Mouse (Mus musculus) limb, embryonic 11.5 days (tissue): ENCODE measurements around the gene Higd1a. TPM values are rescaled to one million over a fixed set of nuclear protein-coding genes. Genes with fewer than 3 reads are reported as not detected.
A peak's percentile ranks its signal among the peaks of the same experiment; 100 is the strongest.

Experiments
- ATAC-seq: fragments of 200-750 bp; cut with Nextera tagmentation; 2 replicates; pipeline ENCODE4 v1.8.0; 2017; ENCODE audit warnings: low read depth; ENCODE audit not compliant: insufficient number of reproducible peaks, low FRiP score, low TSS enrichment
- DNase-seq: peaks from one replicate; pipeline ENCODE4 v3.0.0-alpha.2; 2015; ENCODE audit warnings: low spot score
- H3K27ac ChIP-seq: fragments of 300-500 bp; sonication (generic); replicated peaks from 2 replicates; pipeline ENCODE4 v1.5.1; 2014; ENCODE audit warnings: low read depth, mild to moderate bottlenecking, low read length
- H3K27me3 ChIP-seq: fragments of 300-500 bp; sonication (generic); 2 replicates; pipeline ENCODE4 v1.6.1; 2014; ENCODE audit warnings: mild to moderate bottlenecking, low read length, mixed read lengths; ENCODE audit not compliant: control insufficient read depth, insufficient read depth
- H3K36me3 ChIP-seq: fragments of 300-500 bp; sonication (generic); 2 replicates; pipeline ENCODE4 v1.6.1; 2014; ENCODE audit warnings: mild to moderate bottlenecking, low read length, moderate library complexity, mixed read lengths; ENCODE audit not compliant: control insufficient read depth, insufficient read depth
- H3K4me1 ChIP-seq: fragments of 300-500 bp; sonication (generic); 2 replicates; pipeline ENCODE4 v1.6.1; 2014; ENCODE audit warnings: low read length, mixed read lengths; ENCODE audit not compliant: control insufficient read depth, insufficient read depth
- H3K4me2 ChIP-seq: fragments of 300-500 bp; sonication (generic); 2 replicates; pipeline ENCODE4 v1.6.1; 2014; ENCODE audit warnings: low read depth, mild to moderate bottlenecking, moderate library complexity; ENCODE audit not compliant: severe bottlenecking
- H3K4me3 ChIP-seq: fragments of 300-500 bp; sonication (generic); 2 replicates; pipeline ENCODE4 v1.5.1; 2014; ENCODE audit warnings: low read depth, low read length
- H3K9ac ChIP-seq: fragments of 300-500 bp; sonication (generic); 2 replicates; pipeline ENCODE4 v1.6.1; 2014; ENCODE audit warnings: mild to moderate bottlenecking, low read length
- H3K9me3 ChIP-seq: fragments of 300-500 bp; sonication (generic); 2 replicates; pipeline ENCODE4 v1.6.1; 2016; ENCODE audit warnings: low read length; ENCODE audit not compliant: control insufficient read depth
- WGBS: fragments of 180-500 bp; shearing (Covaris S2); extraction: QIAGEN DNeasy Blood & Tissue Kit; methylation state at CpG from one replicate; pipeline ENCODE4 v1.1.7; 2014; 5-methylcytosine and 5-hydroxymethylcytosine counted together
- polyA plus RNA-seq: library from polyadenylated mRNA; unstranded; fragments of >200 nt; fragmentation: Nextera tagmentation; extraction: Ambion mirVana; gene quantifications from 2 replicates; pipeline ENCODE4 v1.2.1, GENCODE M21; 2014

Gene Higd1a
- polyA plus RNA-seq, 1 experiment from 2014 or later = 149 TPM

DNA sequence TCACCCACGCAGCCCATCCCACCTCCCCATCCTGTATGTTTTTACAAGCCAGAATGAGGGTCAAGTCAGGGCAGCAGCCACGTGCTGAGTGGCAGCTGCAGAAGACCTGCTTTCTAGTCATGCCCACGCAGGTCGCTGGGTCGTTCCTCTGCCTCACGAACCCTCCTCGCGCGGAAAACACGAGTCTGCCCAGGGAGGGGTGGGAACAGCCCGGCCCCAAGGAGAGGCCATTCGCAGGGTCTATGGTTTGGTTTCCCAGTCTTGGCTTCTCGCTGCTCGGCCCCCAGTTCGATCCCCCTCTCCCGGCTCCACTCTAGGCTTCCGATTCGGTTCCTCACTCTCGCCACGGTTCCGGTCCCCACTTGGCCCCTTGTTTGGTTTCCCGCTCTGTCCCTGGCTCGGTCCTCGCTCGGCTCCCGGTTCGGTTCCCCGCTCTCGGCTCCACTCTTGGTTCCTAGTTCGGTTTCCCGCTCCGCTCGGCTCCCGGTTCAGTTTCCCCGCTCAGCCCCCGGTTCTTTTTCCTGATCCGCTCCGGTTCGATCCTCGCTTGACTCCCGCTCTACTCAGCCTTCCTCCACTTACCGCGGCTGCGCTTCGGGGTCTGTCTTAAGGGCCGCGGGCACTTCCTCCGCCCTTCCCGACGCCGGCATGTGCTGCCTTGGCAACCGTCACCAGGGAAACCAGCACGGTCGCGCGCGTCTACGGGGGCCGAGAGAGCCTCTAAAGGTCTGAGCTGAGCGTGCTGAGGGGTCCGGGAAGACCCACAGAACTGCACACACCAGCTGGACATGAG is 19.1 kb downstream of the Higd1a start, which contains the start of gene Ccdc13:
Gene Ccdc13, minus strand, starts transcription at position 633 of the 793 bp plus-strand sequence.
- no peaks in the 10 kb centered on the region for H3K27me3 ChIP-seq
- peak; percentile 93 for DNase-seq
- no peak within 1 kb of the TSS for H3K27ac ChIP-seq
- no peaks in the 10 kb centered on the region; the same call in 1 of the 2 replicates for H3K36me3 ChIP-seq
- peak within 1 kb of the TSS; percentile 35 for H3K4me3 ChIP-seq
- no peaks in the 10 kb centered on the region for H3K9me3 ChIP-seq
- WGBS = 4% methylated on average over 61 of the region's 61 CpGs
- 0 out of 2 replicates have a peak, but pooled peaks cover 3% of the 10 kb centered on the region for H3K4me1 ChIP-seq
- H3K4me2 ChIP-seq = peak within 1 kb of the TSS; percentile 60
- H3K9ac ChIP-seq = peak within 1 kb of the TSS; percentile 41; the same call in 1 of the 2 replicates
- peak; percentile 84 for ATAC-seq

DNA sequence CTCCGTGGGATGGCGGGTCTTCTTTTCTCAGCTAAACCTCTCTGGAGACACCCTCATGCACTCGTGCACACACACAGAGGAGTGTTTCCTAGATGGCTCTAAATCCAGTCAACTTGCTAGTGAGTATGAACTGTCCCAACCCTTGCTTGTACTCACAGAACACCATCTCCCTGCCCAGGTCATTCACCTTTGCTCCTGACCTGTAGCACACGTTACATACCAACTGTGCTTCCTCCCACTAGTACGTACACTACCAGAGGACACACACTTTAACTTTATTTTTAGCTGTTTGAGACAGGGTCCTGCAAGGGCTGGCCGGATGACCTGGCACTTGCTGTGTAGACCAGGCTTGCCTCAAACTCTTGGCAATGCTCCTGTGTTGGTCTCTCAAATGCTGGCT is 20.2 kb downstream of the Higd1a start:
- DNase-seq (no peak), ATAC-seq (no peak)
- no peaks in the 10 kb centered on the region for H3K27me3 ChIP-seq
- H3K9me3 ChIP-seq = no peaks in the 10 kb centered on the region
- 0 out of 2 replicates have a peak, but pooled peaks cover 3% of the 10 kb centered on the region for H3K4me1 ChIP-seq
- H3K36me3 ChIP-seq = no peaks in the 10 kb centered on the region; the same call in 1 of the 2 replicates
- no peak overlapping the region for H3K27ac ChIP-seq
- H3K4me2 ChIP-seq = no peak overlapping the region
- H3K4me3 ChIP-seq = no peak overlapping the region
- H3K9ac ChIP-seq = no peak overlapping the region
- 89% methylated on average over 6 of the region's 6 CpGs for WGBS

DNA sequence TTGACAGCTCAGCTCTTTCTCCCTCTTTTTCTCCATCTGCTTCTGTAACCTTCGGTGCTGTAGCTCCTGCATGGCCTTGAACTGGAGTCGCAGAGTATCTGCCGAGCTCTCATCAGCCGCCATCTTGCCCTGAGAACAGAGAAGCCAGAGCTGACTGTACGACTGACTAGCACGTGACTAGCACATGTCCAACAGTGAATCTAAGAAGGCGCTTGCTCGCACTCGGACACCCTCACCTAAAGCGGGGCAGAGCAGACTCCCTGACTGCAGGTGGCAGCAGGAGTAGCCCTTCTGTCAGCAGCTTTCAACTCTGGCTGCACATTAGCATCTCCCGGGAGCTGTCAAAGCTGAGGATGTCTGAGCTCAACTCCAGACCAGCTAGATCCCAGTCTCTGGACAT is 24.3 kb downstream of the Higd1a start:
- Histone ChIP-seq H3K9me3 (no peaks in the 10 kb centered on the region), H3K9ac (no peak overlapping the region), H3K4me2 (no peak overlapping the region), H3K4me1 (0 out of 2 replicates have a peak, but pooled peaks cover 3% of the 10 kb centered on the region), H3K36me3 (no peaks in the 10 kb centered on the region; the same call in 1 of the 2 replicates), H3K27me3 (no peaks in the 10 kb centered on the region), H3K27ac (no peak overlapping the region), H3K4me3 (no peak overlapping the region)
- 79% methylated on average over 11 of the region's 11 CpGs for WGBS
- ATAC-seq (no peak), DNase-seq (no peak)

DNA sequence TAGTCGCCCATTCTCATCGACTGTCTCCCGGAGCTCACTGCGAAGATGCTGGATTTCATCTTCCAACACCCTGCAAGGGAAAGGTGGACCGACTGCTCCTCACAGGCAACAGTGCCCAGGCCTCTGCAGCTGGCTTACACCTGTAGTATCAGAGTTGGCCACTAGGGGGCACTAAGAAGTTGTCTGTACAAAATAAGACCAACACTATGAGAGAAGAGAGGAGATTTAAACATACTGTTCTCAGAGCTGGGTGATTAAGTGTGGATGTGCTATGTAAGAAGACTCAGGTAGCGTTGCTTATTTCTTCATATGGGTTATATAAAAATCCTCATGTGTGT is 27.2 kb downstream of the Higd1a start:
- ATAC-seq = no peak
- Histone ChIP-seq H3K27ac (no peak overlapping the region), H3K4me1 (no peaks in the 10 kb centered on the region), H3K36me3 (no peaks in the 10 kb centered on the region), H3K9me3 (no peaks in the 10 kb centered on the region), H3K27me3 (no peaks in the 10 kb centered on the region), H3K4me2 (no peak overlapping the region), H3K4me3 (no peak overlapping the region), H3K9ac (no peak overlapping the region)
- WGBS = 33% methylated on average over 6 of the region's 6 CpGs
- DNase-seq = peak; percentile 89

DNA sequence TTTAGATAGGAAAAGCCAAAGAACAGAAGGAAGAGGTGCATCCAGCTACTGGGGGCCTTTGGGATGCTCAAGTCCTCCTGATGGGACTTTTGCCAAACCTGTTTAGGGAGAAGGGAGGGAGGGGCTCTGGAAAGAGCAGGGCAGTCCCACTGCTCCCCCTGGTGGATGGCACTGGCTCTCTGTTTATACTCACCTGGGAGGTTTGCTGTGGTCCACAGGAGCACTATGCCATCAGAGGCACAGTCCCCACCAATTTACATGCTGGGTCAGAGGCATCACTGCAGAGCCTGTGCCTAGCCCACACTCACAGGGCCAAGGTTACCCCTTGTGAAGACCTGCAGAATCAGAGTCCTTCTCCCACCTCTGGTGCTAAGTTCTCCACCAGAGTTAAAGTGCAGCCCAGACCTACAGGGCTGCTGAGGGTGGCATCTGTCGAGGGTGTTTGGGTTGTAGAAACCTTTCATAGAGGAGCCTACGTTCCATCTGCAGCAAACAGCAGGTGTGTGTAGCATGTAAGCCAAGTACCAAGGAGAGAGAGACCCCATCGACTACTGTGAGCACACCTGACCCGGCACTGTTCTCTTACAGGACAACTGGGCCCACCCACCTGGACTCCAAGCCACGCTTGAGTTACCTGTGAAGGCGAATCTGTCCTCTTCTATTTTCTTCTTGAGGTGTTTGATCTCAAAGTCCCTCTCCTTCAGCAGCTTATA is 27.8 kb downstream of the Higd1a start:
- Histone ChIP-seq H3K9me3 (no peaks in the 10 kb centered on the region), H3K9ac (no peak overlapping the region), H3K4me3 (no peak overlapping the region), H3K36me3 (no peaks in the 10 kb centered on the region), H3K4me1 (no peaks in the 10 kb centered on the region), H3K27me3 (no peaks in the 10 kb centered on the region), H3K4me2 (no peak overlapping the region), H3K27ac (no peak overlapping the region)
- WGBS = 83% methylated on average over 6 of the region's 6 CpGs
- ATAC-seq (no peak), DNase-seq (peak; percentile 47)

DNA sequence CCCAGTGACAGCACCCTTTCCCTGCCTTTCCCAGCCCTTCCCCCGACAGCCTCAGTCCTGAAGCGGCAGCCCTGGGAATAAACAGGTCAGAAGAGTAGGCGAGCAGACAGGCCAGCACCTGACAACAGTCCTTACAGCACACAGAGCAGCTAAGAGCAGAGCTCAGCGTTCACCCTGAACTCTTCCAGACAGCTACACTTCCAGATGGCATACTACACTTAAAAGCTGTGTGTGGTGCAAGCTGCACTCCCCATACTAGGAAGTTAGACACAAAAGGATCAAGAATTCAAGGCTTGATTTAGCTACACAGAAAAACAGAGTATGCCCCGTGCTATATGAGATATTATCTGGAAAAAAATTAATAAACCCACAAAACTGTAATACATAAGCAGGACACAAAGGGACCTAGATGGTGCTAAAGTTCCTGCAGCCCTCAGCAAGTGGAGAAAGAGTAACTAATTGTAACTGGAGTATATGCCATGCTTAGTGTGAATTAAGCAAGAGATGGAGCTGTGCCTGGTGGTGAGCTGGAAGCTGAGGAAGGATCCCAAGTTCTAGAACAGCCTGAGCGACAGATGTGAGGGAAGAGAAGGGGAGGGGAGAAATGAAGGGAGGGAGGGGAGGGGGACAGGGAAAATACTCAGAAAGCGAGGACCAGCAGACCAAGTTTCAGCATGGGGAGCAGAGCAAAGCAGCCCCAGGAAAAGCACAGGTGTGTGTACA is 28.7 kb downstream of the Higd1a start:
- DNase-seq = no peak
- WGBS = 63% methylated on average over 7 of the region's 7 CpGs
- H3K27me3 ChIP-seq = no peaks in the 10 kb centered on the region
- no peaks in the 10 kb centered on the region for H3K4me1 ChIP-seq
- H3K9me3 ChIP-seq = no peaks in the 10 kb centered on the region
- H3K9ac ChIP-seq = no peak overlapping the region
- H3K4me2 ChIP-seq = no peak overlapping the region
- no peak for ATAC-seq
- no peak overlapping the region for H3K27ac ChIP-seq
- H3K36me3 ChIP-seq = no peaks in the 10 kb centered on the region
- H3K4me3 ChIP-seq = no peak overlapping the region

DNA sequence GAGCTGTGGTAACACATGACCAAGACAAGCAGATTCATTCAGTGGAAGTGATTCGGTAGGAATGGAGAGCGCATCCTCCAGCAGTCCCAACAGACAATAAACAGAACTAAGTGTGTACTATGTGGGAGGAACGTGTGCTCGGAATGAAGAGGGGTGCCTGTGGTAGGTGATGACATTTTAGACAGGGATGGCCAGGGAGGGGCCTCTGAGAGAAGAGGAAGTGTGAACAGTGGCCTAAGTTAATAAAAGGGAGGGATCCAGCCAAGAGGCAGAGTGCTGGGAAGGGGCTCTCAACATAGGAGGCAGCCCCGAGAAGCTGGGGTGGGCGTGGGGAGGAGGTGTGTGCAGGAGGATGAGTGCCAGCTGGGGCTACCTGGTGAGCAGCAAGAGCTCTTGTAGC is 29.8 kb downstream of the Higd1a start:
- 81% methylated on average over 6 of the region's 6 CpGs for WGBS
- DNase-seq (no peak), ATAC-seq (no peak)
- Histone ChIP-seq H3K36me3 (no peaks in the 10 kb centered on the region), H3K27me3 (no peaks in the 10 kb centered on the region), H3K27ac (no peak overlapping the region), H3K4me1 (no peaks in the 10 kb centered on the region), H3K4me3 (no peak overlapping the region), H3K4me2 (no peak overlapping the region), H3K9ac (no peak overlapping the region), H3K9me3 (no peaks in the 10 kb centered on the region)

DNA sequence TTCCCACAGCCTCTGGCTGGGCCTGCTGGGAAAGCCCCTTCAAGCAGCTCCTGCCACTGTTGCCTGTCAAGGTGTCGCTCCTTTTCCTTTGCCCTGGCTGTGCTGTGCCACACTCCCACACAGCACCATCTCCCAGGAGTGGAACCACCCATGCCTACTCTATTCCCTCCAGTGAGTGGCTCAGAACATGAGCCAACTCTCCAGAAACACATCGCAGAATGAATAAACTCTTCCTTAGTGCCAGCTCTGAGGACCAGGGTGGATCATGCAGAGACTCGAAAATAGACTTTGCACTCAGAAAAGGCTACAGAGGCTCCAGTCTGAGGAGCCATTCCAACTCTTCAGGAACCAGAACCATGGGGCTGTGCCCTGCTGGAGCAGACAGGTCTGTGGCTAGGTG is 31.8 kb downstream of the Higd1a start:
- no peaks in the 10 kb centered on the region for H3K27me3 ChIP-seq
- no peak overlapping the region for H3K27ac ChIP-seq
- no peak overlapping the region for H3K9ac ChIP-seq
- H3K9me3 ChIP-seq = no peaks in the 10 kb centered on the region
- H3K4me3 ChIP-seq = no peak overlapping the region
- no peak overlapping the region for H3K4me2 ChIP-seq
- no peaks in the 10 kb centered on the region for H3K36me3 ChIP-seq
- DNase-seq (no peak), ATAC-seq (no peak)
- no peaks in the 10 kb centered on the region for H3K4me1 ChIP-seq
- WGBS = 89% methylated on average over 3 of the region's 3 CpGs
